Mouse (Mus musculus) lung, embryonic 14.5 days (tissue): ENCODE data around the gene Hexim2. TPM values are rescaled to one million over a fixed set of nuclear protein-coding genes. Genes with fewer than 3 reads are reported as not detected.

Source experiments
- ATAC-seq: fragments of 200-750 bp; cut with Nextera tagmentation; 2 replicates; pipeline ENCODE4 v1.8.0; 2017; ENCODE audit warnings: mild to moderate bottlenecking, moderate TSS enrichment, moderate library complexity; ENCODE audit not compliant: insufficient read depth
- DNase-seq: peaks from one replicate; pipeline ENCODE4 v3.0.0-alpha.2; 2015
- H3K27ac ChIP-seq: fragments of 300-500 bp; sonication (generic); 2 replicates; pipeline ENCODE4 v1.5.1; 2014; ENCODE audit warnings: low read depth, mild to moderate bottlenecking, moderate library complexity
- H3K27me3 ChIP-seq: fragments of 300-500 bp; sonication (generic); 2 replicates; pipeline ENCODE4 v1.6.1; 2014; ENCODE audit warnings: low read length, control low read depth; ENCODE audit not compliant: insufficient read depth
- H3K36me3 ChIP-seq: fragments of 300-500 bp; sonication (generic); 2 replicates; pipeline ENCODE4 v1.6.1; 2014; ENCODE audit warnings: control low read depth; ENCODE audit not compliant: insufficient read depth
- H3K4me1 ChIP-seq: fragments of 300-500 bp; sonication (generic); 2 replicates; pipeline ENCODE4 v1.6.1; 2014; ENCODE audit warnings: antibody characterized with exemption, control low read depth; ENCODE audit not compliant: insufficient read depth
- H3K4me2 ChIP-seq: fragments of 300-500 bp; sonication (generic); 2 replicates; pipeline ENCODE4 v1.6.1; 2014; ENCODE audit warnings: mild to moderate bottlenecking
- H3K4me3 ChIP-seq: fragments of 300-500 bp; sonication (generic); 2 replicates; pipeline ENCODE4 v1.5.1; 2014; ENCODE audit warnings: low read depth, low read length
- H3K9ac ChIP-seq: fragments of 300-500 bp; sonication (generic); 2 replicates; pipeline ENCODE4 v1.6.1; 2014
- H3K9me3 ChIP-seq: fragments of 300-500 bp; sonication (generic); 2 replicates; pipeline ENCODE4 v1.6.1; 2016; ENCODE audit warnings: low read depth, low read length, control low read depth
- CTCF ChIP-seq: IDR thresholded peaks from 2 replicates; pipeline ENCODE4 v1.5.1; 2016; ENCODE audit warnings: antibody characterized with exemption, low read depth
- WGBS: fragments of 180-500 bp; shearing (Covaris S2); extraction: QIAGEN DNeasy Blood & Tissue Kit; methylation state at CpG from one replicate; pipeline ENCODE4 v1.1.7; 2014; 5-methylcytosine and 5-hydroxymethylcytosine counted together
- polyA plus RNA-seq: library from polyadenylated mRNA; unstranded; fragments of >200 nt; fragmentation: Nextera tagmentation; extraction: Ambion mirVana; gene quantifications from 2 replicates; pipeline ENCODE4 v1.2.1, GENCODE M21; 2014

The Hexim2 gene
- polyA plus RNA-seq, 1 experiment from 2014 or later: 9.3 TPM

- ATAC-seq (no peak), DNase-seq (no peak)
- H3K36me3 ChIP-seq: no peaks in the 10 kb centered on the region
- no peak overlapping the region for H3K4me2 ChIP-seq
- WGBS: 92% methylated on average over 11 of the region's 11 CpGs
- no peaks in the 10 kb centered on the region for H3K4me1 ChIP-seq
- TF ChIP-seq CTCF: no peak
- no peaks in the 10 kb centered on the region for H3K9me3 ChIP-seq
- H3K27me3 ChIP-seq: peaks cover 43% of the 10 kb centered on the region
- no peak overlapping the region for H3K27ac ChIP-seq
- no peak overlapping the region for H3K4me3 ChIP-seq
- no peak overlapping the region for H3K9ac ChIP-seq
These were observed 41.6 kb downstream of the Hexim2 start for GRCm38 (mm10) chr11:103173771-103174344.

- Histone ChIP-seq H3K4me2 (no peak overlapping the region), H3K9ac (no peak overlapping the region), H3K9me3 (no peaks in the 10 kb centered on the region), H3K27ac (no peak overlapping the region), H3K36me3 (no peaks in the 10 kb centered on the region), H3K27me3 (peaks cover 37% of the 10 kb centered on the region), H3K4me3 (no peak overlapping the region), H3K4me1 (no peaks in the 10 kb centered on the region)
- DNase-seq (no peak), ATAC-seq (no peak)
- WGBS: 78% methylated on average over 5 of the region's 5 CpGs
- TF ChIP-seq CTCF: no peak
These were observed 42.2 kb downstream of the Hexim2 start for GRCm38 (mm10) chr11:103174411-103174832.

GRCm38 (mm10) chr11:103174891-103175391 lies 42.7 kb downstream of the Hexim2 start:
- H3K4me1 ChIP-seq: no peaks in the 10 kb centered on the region
- ATAC-seq (no peak), DNase-seq (no peak)
- H3K27me3 ChIP-seq: peaks cover 32% of the 10 kb centered on the region
- TF ChIP-seq CTCF: no peak
- no peak overlapping the region for H3K4me3 ChIP-seq
- no peak overlapping the region for H3K4me2 ChIP-seq
- no peaks in the 10 kb centered on the region for H3K36me3 ChIP-seq
- H3K27ac ChIP-seq: no peak overlapping the region
- H3K9ac ChIP-seq: no peak overlapping the region
- 41% methylated on average over 8 of the region's 8 CpGs for WGBS
- no peaks in the 10 kb centered on the region for H3K9me3 ChIP-seq

GRCm38 (mm10) chr11:103175688-103176442 lies 43.6 kb downstream of the Hexim2 start:
- Histone ChIP-seq H3K4me2 (no peak overlapping the region), H3K9ac (no peak overlapping the region), H3K4me1 (no peaks in the 10 kb centered on the region), H3K27me3 (peaks cover 23% of the 10 kb centered on the region), H3K36me3 (no peaks in the 10 kb centered on the region), H3K9me3 (no peaks in the 10 kb centered on the region), H3K27ac (no peak overlapping the region), H3K4me3 (no peak overlapping the region)
- 67% methylated on average over 14 of the region's 14 CpGs for WGBS
- ATAC-seq (no peak), DNase-seq (no peak)
- no peak for TF ChIP-seq CTCF

DNA sequence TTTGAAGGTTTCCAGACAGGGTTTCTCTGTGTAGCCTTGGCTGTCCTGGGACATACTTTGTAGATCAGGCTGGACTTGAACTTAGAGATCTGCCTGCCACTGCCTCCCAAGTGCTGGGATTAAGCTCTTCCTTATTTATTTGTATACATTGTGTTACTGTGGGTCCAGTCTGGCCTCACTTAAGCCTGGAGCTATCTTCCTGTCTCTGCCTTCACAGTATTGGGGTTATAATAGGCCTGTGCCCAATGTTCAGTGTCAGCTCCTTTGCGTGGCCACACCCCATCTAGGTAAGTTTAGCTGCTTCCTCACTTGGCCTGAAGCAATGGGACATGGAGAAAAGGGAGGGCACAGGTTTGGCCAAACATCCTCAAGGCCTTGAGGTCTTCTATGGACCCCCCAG lies 44.3 kb downstream of the Hexim2 start:
- H3K27ac ChIP-seq: no peak overlapping the region

GRCm38 (mm10) chr11:103177216-103177615 lies 45.0 kb downstream of the Hexim2 start:
- no peak overlapping the region for H3K4me3 ChIP-seq
- TF ChIP-seq CTCF: no peak
- H3K9ac ChIP-seq: no peak overlapping the region
- peaks cover 10% of the 10 kb centered on the region; the same call in 1 of the 2 replicates for H3K27me3 ChIP-seq
- DNase-seq (no peak), ATAC-seq (no peak)
- H3K4me2 ChIP-seq: no peak overlapping the region
- H3K27ac ChIP-seq: no peak overlapping the region
- 80% methylated on average over 5 of the region's 5 CpGs for WGBS
- no peaks in the 10 kb centered on the region for H3K4me1 ChIP-seq
- no peaks in the 10 kb centered on the region for H3K36me3 ChIP-seq
- H3K9me3 ChIP-seq: no peaks in the 10 kb centered on the region

More for the DNA sequence above, 44.3 kb downstream of the Hexim2 start:
- H3K9me3 ChIP-seq: no peaks in the 10 kb centered on the region
- H3K4me2 ChIP-seq: no peak overlapping the region
- peaks cover 17% of the 10 kb centered on the region for H3K27me3 ChIP-seq
- 85% methylated on average over 1 of the region's 1 CpGs for WGBS
- H3K9ac ChIP-seq: no peak overlapping the region
- TF ChIP-seq CTCF: no peak
- no peaks in the 10 kb centered on the region for H3K4me1 ChIP-seq
- no peaks in the 10 kb centered on the region for H3K36me3 ChIP-seq
- no peak for ATAC-seq
- H3K4me3 ChIP-seq: no peak overlapping the region
- DNase-seq: no peak

DNA sequence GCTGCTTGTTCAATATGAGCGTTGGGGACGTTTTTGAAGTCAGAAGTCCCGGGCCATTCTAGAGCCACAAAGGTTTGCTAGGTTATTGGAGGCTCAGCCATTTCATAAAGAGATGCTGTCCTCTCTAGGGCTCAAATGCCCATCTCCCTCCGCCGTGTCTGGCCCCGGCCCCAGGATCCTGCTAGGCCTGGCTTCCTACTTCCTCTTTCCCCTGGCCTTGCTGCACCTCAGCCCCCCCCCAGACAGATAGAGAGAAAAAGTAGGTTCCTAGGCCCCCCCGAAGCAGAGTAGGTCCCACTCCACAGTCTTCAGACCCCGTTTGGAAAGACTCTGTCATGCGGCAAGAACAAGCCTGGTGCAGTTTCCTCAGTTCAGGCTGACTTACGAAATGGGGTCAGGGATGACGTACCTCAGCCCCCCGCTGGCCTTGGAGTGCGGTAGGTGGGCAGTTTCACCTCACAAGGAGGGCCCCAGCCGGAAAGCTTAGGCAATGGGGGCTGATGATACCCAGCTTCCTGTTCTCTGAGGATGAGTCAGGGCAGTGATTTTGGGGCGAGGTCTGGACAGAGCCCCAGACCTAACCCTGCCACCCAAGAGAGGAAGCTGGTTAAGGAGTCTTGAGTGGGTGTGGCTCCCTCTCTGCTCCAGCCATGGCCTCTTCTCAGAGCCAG lies 45.7 kb downstream of the Hexim2 start:
- Histone ChIP-seq H3K9ac (no peak overlapping the region), H3K4me2 (no peak overlapping the region), H3K36me3 (no peaks in the 10 kb centered on the region), H3K27ac (no peak overlapping the region), H3K9me3 (no peaks in the 10 kb centered on the region), H3K27me3 (0 out of 2 replicates have a peak, but pooled peaks cover 2% of the 10 kb centered on the region), H3K4me3 (no peak overlapping the region), H3K4me1 (no peaks in the 10 kb centered on the region)
- DNase-seq: no peak
- no peak for ATAC-seq
- WGBS: 78% methylated on average over 15 of the region's 15 CpGs
- no peak for TF ChIP-seq CTCF
